Mouse (Mus musculus) small intestine, adult 10 weeks (tissue): ENCODE data around the gene Prss44. TPM values are rescaled to one million over a fixed set of nuclear protein-coding genes. Genes with fewer than 3 reads are reported as not detected.

Experiments
- polyA plus RNA-seq: library from polyadenylated mRNA; stranded (reverse); fragments of 350-450 nt; fragmentation: Illumina TruSeq; extraction: RNeasy Lipid Tissue Mini Kit (QIAGEN cat#74804); gene quantifications from one replicate; pipeline ENCODE4 v1.2.3, GENCODE M21; 2014; ENCODE audit warnings: low replicate concordance

The Prss44 gene
- not detected for polyA plus RNA-seq

DNA sequence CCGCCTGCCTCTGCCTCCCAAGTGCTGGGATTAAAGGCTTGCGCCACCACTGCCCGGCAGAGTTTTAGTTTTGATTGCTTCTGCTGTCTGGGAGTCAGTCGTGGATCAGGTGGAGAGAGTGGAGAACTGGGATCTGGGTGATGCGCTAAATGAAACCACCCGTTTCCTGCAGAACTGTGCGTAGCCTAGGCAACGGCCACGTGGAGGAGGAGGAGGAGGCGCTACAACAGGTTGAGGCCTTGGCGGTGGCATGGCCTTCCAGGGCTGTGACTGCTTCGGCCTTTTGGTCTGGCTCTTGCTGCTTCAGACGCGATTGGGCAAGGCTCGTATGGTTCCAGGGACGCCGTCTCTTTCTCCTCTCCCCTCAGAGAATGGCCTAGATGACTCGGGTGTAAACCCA lies at the start of gene Prss44:
Gene Prss44 (plus strand): TSS at position 206 of the 400 bp plus-strand sequence.

DNA sequence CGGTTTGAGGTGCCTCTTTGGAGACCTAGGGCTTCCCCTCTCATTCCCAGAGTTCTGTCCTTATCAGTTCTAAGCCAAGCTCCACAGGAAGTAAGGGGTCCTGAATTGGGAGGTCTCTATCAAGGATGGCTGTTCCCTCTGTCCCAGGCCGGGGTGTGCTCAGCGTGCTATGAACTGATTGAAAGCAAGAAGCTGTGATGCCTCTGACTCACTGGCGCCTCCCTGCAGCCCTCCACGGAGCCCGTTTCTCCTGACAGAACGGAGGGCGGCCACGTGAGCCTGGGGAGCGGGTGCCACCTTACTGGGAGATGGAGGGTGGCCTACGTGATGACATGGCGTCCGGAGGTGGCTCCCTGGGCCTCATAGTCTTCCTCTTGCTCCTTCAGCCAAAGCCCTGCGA lies 15.9 kb upstream of the Prss44 start, which contains the start of gene Prss42:
Gene Prss42 (plus strand): TSS at position 301 of the 400 bp plus-strand sequence.

DNA sequence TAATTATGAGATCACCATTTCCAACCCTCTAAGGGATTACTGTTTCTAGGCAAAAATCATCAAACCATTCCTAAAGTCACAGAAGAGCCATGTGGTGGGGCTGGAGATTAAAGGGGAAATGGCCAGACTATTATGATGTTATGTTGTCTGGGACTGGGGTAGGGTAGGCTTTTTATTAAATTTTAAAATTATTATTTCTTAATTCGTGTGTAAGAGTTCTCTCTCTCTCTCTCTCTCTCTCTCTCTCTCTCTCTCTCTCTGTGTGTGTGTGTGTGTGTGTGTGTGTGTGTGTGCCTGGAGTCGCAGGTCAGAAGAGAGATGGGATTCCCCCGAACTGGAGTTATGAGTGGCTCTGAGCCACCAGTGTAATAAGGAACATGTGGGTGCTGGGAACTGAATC lies 12.6 kb downstream of the Prss44 start, which contains the start of gene Prss43:
Gene Prss43 (plus strand): TSS at position 301 of the 400 bp plus-strand sequence.

DNA sequence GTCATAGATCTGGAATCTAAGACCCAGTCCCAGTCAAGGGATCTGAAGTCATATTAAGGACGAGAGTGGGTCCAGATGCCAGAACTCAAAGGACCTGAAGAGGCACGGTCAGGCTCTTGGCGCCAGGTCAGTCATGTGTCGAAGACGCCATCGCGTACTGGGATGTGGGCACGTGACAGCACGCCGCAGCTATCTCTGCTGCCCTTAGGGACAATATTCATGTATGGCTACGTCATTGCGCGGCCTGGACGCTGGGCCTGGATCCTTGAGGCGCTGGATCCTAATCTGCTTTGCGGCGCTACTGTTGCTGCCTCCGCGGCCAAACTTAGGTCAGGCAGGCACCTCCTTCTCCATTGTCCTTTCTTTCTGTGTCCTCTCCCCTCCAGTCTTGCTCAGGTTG lies 20.6 kb downstream of the Prss44 start, which contains the start of gene Prss45:
Gene Prss45 (plus strand): TSS at position 178 of the 400 bp plus-strand sequence.

DNA sequence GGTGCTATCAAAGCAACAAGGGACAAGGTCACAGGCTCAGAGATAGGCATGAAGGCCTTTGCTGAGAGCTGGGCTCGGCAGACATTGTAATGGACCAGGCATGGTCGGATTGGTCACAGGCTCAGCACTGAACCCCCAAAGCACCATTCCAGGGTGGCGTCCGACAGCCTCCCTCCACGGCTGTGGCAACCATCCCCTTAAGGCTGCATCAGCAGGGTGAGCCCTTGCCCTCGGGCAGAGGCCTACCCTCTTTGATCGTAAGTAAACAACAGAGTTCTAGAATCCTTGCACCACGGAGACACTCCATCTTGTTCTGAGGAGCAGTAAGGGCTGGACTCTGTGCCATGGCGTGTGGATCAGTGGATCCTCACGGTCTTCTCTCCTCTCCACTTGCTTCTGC lies 30.4 kb downstream of the Prss44 start, which contains the start of gene Prss46:
Gene Prss46 (plus strand): TSS at position 301 of the 400 bp plus-strand sequence.

DNA sequence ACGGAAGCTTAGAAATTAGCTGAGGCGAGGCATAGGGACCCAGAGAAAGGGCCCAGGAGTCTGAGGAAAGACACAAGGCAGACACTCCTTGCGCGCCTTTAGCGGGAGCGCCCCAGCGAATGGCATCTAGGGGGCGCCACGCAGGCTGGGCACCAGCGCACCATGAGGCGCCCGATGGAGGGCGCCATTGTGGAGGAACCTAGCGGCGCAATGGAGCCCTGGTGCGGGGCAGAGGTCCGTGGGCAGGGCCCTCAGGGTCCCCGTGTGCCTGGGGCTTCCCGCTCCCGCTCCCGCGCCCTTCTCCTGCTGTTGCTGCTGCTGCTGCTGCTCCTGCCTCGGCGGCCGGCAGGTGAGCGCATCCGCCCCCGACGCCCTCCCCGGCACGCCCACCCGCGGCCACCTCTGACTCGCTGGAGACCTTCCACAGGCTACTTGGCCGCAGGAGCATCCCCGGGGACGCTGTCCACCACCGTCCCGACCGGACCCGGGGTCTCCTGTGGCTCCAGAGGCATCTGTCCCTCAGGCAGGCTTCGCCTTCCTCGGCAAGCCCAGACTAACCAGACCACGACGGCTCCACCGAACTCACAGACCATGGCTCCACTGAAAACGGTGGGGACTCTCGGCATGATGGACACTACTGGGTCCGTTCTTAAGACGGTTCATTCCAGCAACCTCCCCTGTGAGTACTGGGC lies 44.1 kb downstream of the Prss44 start, which contains the start of gene Prss50:
Gene Prss50 (plus strand): TSS at position 187 of the 692 bp plus-strand sequence.

Other genes with a start within 250 kb of the Prss44 start
- gene Nradd, start 189.5 kb upstream of the Prss44 start, polyA plus RNA-seq = 0.63 TPM
- gene Nbeal2, start 159.8 kb upstream of the Prss44 start, polyA plus RNA-seq = not detected
- gene Ccdc12, start 157.5 kb upstream of the Prss44 start, polyA plus RNA-seq = not detected
- not detected for gene Myl3, start 72.1 kb upstream of the Prss44 start, polyA plus RNA-seq
- not detected for gene Pth1r, start 66.8 kb upstream of the Prss44 start, polyA plus RNA-seq
- not detected for gene Prss42, start 15.8 kb upstream of the Prss44 start, polyA plus RNA-seq
- not detected for gene Prss43, start 12.7 kb downstream of the Prss44 start, polyA plus RNA-seq
- gene Prss45, start 20.6 kb downstream of the Prss44 start, polyA plus RNA-seq = not detected
- gene Prss46, start 30.5 kb downstream of the Prss44 start, polyA plus RNA-seq = not detected
- not detected for gene Prss50, start 44.0 kb downstream of the Prss44 start, polyA plus RNA-seq
- gene Als2cl, start 65.9 kb downstream of the Prss44 start, polyA plus RNA-seq = 3.1 TPM
- gene Tmie, start 66.1 kb downstream of the Prss44 start, polyA plus RNA-seq = 0.74 TPM
- not detected for gene Fam240a, start 102.9 kb downstream of the Prss44 start, polyA plus RNA-seq
- gene Tdgf1, start 132.2 kb downstream of the Prss44 start, polyA plus RNA-seq = not detected
- 0.22 TPM for gene Lrrc2, start 137.6 kb downstream of the Prss44 start, polyA plus RNA-seq
- 0.37 TPM for gene Rtp3, start 176.6 kb downstream of the Prss44 start, polyA plus RNA-seq
- not detected for gene Ltf, start 205.3 kb downstream of the Prss44 start, polyA plus RNA-seq
- 1.2 TPM for gene Ccrl2, start 243.5 kb downstream of the Prss44 start, polyA plus RNA-seq